Mouse (Mus musculus) hindbrain, embryonic 16.5 days (tissue): ENCODE measurements around the gene Gldn. TPM values are rescaled to one million over a fixed set of nuclear protein-coding genes. Genes with fewer than 3 reads are reported as not detected.

Experiments used
- ATAC-seq: fragments of 200-750 bp; cut with Nextera tagmentation; 2 replicates; pipeline ENCODE4 v1.8.0; 2017; ENCODE audit warnings: moderate TSS enrichment, moderate library complexity
- H3K27ac ChIP-seq: fragments of 300-500 bp; sonication (generic); 2 replicates; pipeline ENCODE4 v1.5.1; 2014; ENCODE audit warnings: low read depth, mild to moderate bottlenecking, control low read depth, low read length, moderate library complexity
- H3K27me3 ChIP-seq: fragments of 300-500 bp; sonication (generic); replicated peaks from 2 replicates; pipeline ENCODE4 v1.6.1; 2014; ENCODE audit warnings: low read length; ENCODE audit not compliant: control insufficient read depth, insufficient read depth
- H3K36me3 ChIP-seq: fragments of 300-500 bp; sonication (generic); 2 replicates; pipeline ENCODE4 v1.6.1; 2014; ENCODE audit warnings: mild to moderate bottlenecking, low read length, moderate library complexity, mixed read lengths; ENCODE audit not compliant: control insufficient read depth, insufficient read depth
- H3K4me1 ChIP-seq: fragments of 300-500 bp; sonication (generic); 2 replicates; pipeline ENCODE4 v1.6.1; 2014; ENCODE audit warnings: low read depth, low read length; ENCODE audit not compliant: control insufficient read depth, insufficient read depth
- H3K4me2 ChIP-seq: fragments of 300-500 bp; sonication (generic); 2 replicates; pipeline ENCODE4 v1.6.1; 2014; ENCODE audit warnings: mild to moderate bottlenecking, low read length, control low read depth, moderate library complexity
- H3K4me3 ChIP-seq: fragments of 300-500 bp; sonication (generic); 2 replicates; pipeline ENCODE4 v1.5.1; 2014; ENCODE audit warnings: mild to moderate bottlenecking, low read length, control low read depth, moderate library complexity
- H3K9ac ChIP-seq: fragments of 300-500 bp; sonication (generic); 2 replicates; pipeline ENCODE4 v1.6.1; 2014; ENCODE audit warnings: low read depth, mild to moderate bottlenecking, control low read depth, low read length, moderate library complexity
- H3K9me3 ChIP-seq: fragments of 300-500 bp; sonication (generic); 2 replicates; pipeline ENCODE4 v1.6.1; 2014; ENCODE audit warnings: mild to moderate bottlenecking, low read length, moderate library complexity; ENCODE audit not compliant: control insufficient read depth
- WGBS: fragments of 180-500 bp; shearing (Covaris S2); extraction: QIAGEN DNeasy Blood & Tissue Kit; methylation state at CpG from one replicate; pipeline ENCODE4 v1.1.7; 2014; 5-methylcytosine and 5-hydroxymethylcytosine counted together
- polyA plus RNA-seq: library from polyadenylated mRNA; unstranded; fragments of >200 nt; fragmentation: Nextera tagmentation; extraction: Ambion mirVana; gene quantifications from 2 replicates; pipeline ENCODE4 v1.2.1, GENCODE M21; 2015

Gldn gene
- polyA plus RNA-seq, 1 experiment from 2014 or later, result 0.45 TPM

DNA sequence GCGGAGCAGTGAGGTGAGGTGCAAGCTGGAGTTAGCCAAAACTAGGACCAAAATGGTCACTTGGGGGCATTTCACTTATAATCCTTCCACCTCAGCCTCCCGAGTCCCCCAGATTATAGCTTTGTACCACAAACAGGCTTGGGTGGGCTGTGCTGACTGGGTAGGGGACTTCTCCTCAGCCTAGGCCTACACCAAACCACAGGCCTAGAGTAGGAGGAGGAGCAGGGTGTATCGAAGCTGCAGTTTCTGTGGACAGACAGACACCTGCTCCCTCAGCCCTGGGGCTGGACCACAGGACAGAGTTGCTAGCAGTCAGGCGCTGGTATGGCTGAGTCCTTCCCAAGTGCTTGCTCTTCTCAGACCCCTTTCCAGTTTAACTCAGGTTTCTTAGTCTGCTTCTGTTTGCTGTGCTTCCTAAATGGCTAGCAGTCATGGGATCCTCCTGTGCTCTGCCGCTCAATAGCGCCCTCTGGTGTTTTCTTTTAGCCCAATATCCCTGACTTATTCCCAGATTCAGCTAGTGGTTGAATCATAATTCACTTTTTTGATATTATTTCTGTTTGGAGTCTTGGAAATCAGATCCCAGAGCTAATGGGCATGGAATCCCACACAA is 50.4 kb downstream of the Gldn start:
- no peak for ATAC-seq
- H3K27ac ChIP-seq, result no peak overlapping the region
- 53% methylated on average over 6 of the region's 6 CpGs for WGBS

DNA sequence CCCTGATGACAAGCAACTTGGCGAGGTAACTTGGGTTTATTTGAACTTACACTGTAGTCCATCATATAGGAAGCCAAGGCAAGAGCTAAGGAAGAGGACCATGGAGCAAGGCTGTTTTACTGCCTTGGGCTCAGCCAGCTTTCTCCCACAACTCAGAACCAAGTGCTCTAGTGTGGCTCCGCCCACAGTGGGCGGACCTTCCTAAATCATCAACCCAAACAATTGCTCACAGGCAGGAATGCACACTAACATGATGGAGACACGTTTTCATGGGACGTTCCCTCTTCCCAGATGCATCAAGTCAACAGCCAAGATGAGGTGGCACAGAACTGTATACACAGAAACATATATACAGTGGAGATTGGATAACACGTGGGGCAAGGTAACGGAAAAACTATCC is 55.7 kb downstream of the Gldn start:
- H3K36me3 ChIP-seq, result no peaks in the 10 kb centered on the region
- no peak overlapping the region for H3K27ac ChIP-seq
- H3K4me1 ChIP-seq, result no peaks in the 10 kb centered on the region
- ATAC-seq, result no peak
- no peak overlapping the region for H3K9ac ChIP-seq
- no peak overlapping the region for H3K4me3 ChIP-seq
- H3K9me3 ChIP-seq, result no peaks in the 10 kb centered on the region
- WGBS, result 75% methylated on average over 7 of the region's 7 CpGs
- H3K4me2 ChIP-seq, result no peak overlapping the region
- H3K27me3 ChIP-seq, result no peaks in the 10 kb centered on the region

More for the DNA sequence above, 50.4 kb downstream of the Gldn start:
- Histone ChIP-seq H3K4me3 (no peak overlapping the region), H3K9ac (no peak overlapping the region), H3K4me1 (no peaks in the 10 kb centered on the region; the same call in 1 of the 2 replicates), H3K9me3 (no peaks in the 10 kb centered on the region), H3K27me3 (no peaks in the 10 kb centered on the region), H3K4me2 (no peak overlapping the region), H3K36me3 (no peaks in the 10 kb centered on the region)

DNA sequence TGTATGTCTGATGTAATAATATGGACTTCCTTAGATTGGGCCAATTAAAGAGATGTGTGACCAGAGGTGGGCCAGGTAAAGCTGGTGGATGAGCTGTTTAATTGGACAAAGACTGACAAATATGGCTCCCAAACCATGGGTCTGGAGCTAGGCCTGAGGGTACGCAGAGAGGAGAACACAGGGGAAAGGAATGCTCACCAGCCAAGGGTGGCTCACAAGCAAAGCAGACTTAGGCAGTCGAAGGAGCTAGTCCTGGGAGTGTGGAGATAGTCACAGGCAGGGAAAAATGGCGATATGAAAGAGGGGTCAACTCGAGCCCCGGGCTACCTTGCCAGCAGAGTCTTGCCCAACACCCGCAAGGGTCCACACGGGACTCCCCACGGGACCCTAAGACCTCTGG is 70.5 kb downstream of the Gldn start:
- H3K9ac ChIP-seq, result no peak overlapping the region
- H3K4me3 ChIP-seq, result no peak overlapping the region
- WGBS, result 98% methylated on average over 5 of the region's 8 CpGs
- no peaks in the 10 kb centered on the region for H3K27me3 ChIP-seq
- no peaks in the 10 kb centered on the region for H3K36me3 ChIP-seq
- no peaks in the 10 kb centered on the region for H3K9me3 ChIP-seq
- no peaks in the 10 kb centered on the region for H3K4me1 ChIP-seq
- no peak overlapping the region for H3K4me2 ChIP-seq
- no peak for ATAC-seq
- no peak overlapping the region for H3K27ac ChIP-seq

Other genes starting within 250 kb of the Gldn start
- 1.1 and 1.3 TPM in 2 replicates for gene Tnfaip8l3, start 218.1 kb upstream of the Gldn start, polyA plus RNA-seq
- gene Cyp19a1, start 18.4 kb upstream of the Gldn start, polyA plus RNA-seq, result 0.16 TPM in 1 of 2 replicates, not detected in the other
- 52.8 and 65.4 TPM in 2 replicates for gene Dmxl2, start 215.1 kb downstream of the Gldn start, polyA plus RNA-seq